Mouse (Mus musculus) liver, embryonic 14.5 days (tissue): ENCODE data around the gene Plcxd3.

Source experiments
- CTCF ChIP-seq: IDR thresholded peaks from 2 replicates; pipeline ENCODE4 v1.5.1; 2016; ENCODE audit warnings: antibody characterized with exemption, low read depth, control low read depth
- EP300 ChIP-seq: IDR thresholded peaks from 2 replicates; pipeline ENCODE4 v1.6.1; 2016; ENCODE audit warnings: antibody characterized with exemption, low read depth

DNA sequence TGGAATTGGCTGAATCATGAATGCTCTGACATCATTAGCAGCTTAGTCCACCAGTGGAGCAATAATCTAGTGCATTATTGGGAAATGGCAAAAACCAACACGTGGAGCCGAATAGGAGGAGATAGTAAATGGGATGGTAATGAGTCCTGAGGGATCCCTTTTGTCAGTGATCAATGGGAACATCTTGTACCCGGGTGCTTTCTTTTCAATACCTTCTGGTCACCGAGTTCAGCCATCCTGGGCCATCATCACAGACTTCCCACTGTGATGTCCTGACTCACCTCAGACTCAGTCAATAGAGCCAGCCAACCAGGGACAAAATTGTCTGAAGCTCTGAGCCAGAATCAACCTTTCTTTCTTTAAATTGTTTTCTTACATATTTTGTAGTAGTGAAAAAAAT, 24.8 kb downstream of the Plcxd3 start:
- TF ChIP-seq CTCF (no peak), EP300 (no peak)
